Mouse (Mus musculus) stomach, embryonic 15.5 days (tissue): ENCODE data around the gene Kdm4b. TPM values are rescaled to one million over a fixed set of nuclear protein-coding genes. Genes with fewer than 3 reads are reported as not detected.

Source experiments
- ATAC-seq: fragments of 200-750 bp; cut with Nextera tagmentation; 2 replicates; pipeline ENCODE4 v1.8.0; 2017; ENCODE audit warnings: low read depth, moderate number of reproducible peaks, moderate TSS enrichment; ENCODE audit not compliant: insufficient read depth, low FRiP score
- H3K27ac ChIP-seq: fragments of 300-500 bp; sonication (generic); 2 replicates; pipeline ENCODE4 v1.5.1; 2015; ENCODE audit warnings: mild to moderate bottlenecking, inconsistent platforms
- H3K27me3 ChIP-seq: fragments of 300-500 bp; sonication (generic); replicated peaks from 2 replicates; pipeline ENCODE4 v1.6.1; 2015; ENCODE audit warnings: inconsistent platforms
- H3K36me3 ChIP-seq: fragments of 300-500 bp; sonication (generic); 2 replicates; pipeline ENCODE4 v1.6.1; 2015; ENCODE audit warnings: inconsistent platforms
- H3K4me1 ChIP-seq: fragments of 300-500 bp; sonication (generic); 2 replicates; pipeline ENCODE4 v1.6.1; 2015; ENCODE audit warnings: inconsistent platforms
- H3K4me2 ChIP-seq: fragments of 300-500 bp; sonication (generic); 2 replicates; pipeline ENCODE4 v1.6.1; 2015; ENCODE audit warnings: mild to moderate bottlenecking, inconsistent platforms
- H3K4me3 ChIP-seq: fragments of 300-500 bp; sonication (generic); replicated peaks from 2 replicates; pipeline ENCODE4 v1.5.1; 2015; ENCODE audit warnings: inconsistent platforms
- H3K9ac ChIP-seq: fragments of 300-500 bp; sonication (generic); 2 replicates; pipeline ENCODE4 v1.6.1; 2015; ENCODE audit warnings: inconsistent platforms
- H3K9me3 ChIP-seq: fragments of 300-500 bp; sonication (generic); 2 replicates; pipeline ENCODE4 v1.6.1; 2016; ENCODE audit warnings: inconsistent platforms
- WGBS: fragments of 180-500 bp; shearing (Covaris S2); methylation state at CpG from one replicate; pipeline ENCODE4 v1.1.7; 2015; 5-methylcytosine and 5-hydroxymethylcytosine counted together
- polyA plus RNA-seq: library from polyadenylated mRNA; unstranded; fragments of >200 nt; fragmentation: Nextera tagmentation; extraction: Ambion mirVana; gene quantifications from 2 replicates; pipeline ENCODE4 v1.2.1, GENCODE M21; 2015

Kdm4b gene
- polyA plus RNA-seq, 1 experiment from 2014 or later, result 27.8 TPM

GRCm38 (mm10) chr17:56379281-56379834 is 53.5 kb downstream of the Kdm4b start:
- Histone ChIP-seq H3K9ac (no peak overlapping the region), H3K4me3 (no peak overlapping the region), H3K27me3 (no peaks in the 10 kb centered on the region), H3K4me2 (no peak overlapping the region), H3K36me3 (peaks cover 19% of the 10 kb centered on the region), H3K27ac (no peak overlapping the region), H3K4me1 (no peaks in the 10 kb centered on the region), H3K9me3 (no peaks in the 10 kb centered on the region)
- 77% methylated on average over 6 of the region's 6 CpGs for WGBS
- ATAC-seq, result no peak

GRCm38 (mm10) chr17:56380286-56380685 is 54.4 kb downstream of the Kdm4b start:
- Histone ChIP-seq H3K9ac (no peak overlapping the region), H3K36me3 (peaks cover 25% of the 10 kb centered on the region), H3K4me1 (no peaks in the 10 kb centered on the region), H3K4me3 (no peak overlapping the region), H3K4me2 (no peak overlapping the region), H3K9me3 (no peaks in the 10 kb centered on the region), H3K27me3 (no peaks in the 10 kb centered on the region), H3K27ac (no peak overlapping the region)
- 84% methylated on average over 6 of the region's 6 CpGs for WGBS
- no peak for ATAC-seq

GRCm38 (mm10) chr17:56381183-56381582 is 55.3 kb downstream of the Kdm4b start:
- no peak for ATAC-seq
- WGBS, result 93% methylated on average over 5 of the region's 5 CpGs
- peaks cover 28% of the 10 kb centered on the region for H3K36me3 ChIP-seq
- no peaks in the 10 kb centered on the region for H3K9me3 ChIP-seq
- H3K9ac ChIP-seq, result no peak overlapping the region
- H3K4me3 ChIP-seq, result no peak overlapping the region
- no peak overlapping the region for H3K4me2 ChIP-seq
- no peak overlapping the region for H3K27ac ChIP-seq
- H3K27me3 ChIP-seq, result no peaks in the 10 kb centered on the region
- no peaks in the 10 kb centered on the region for H3K4me1 ChIP-seq

GRCm38 (mm10) chr17:56382997-56383396 is 57.1 kb downstream of the Kdm4b start:
- H3K27me3 ChIP-seq, result no peaks in the 10 kb centered on the region
- H3K36me3 ChIP-seq, result peaks cover 37% of the 10 kb centered on the region
- H3K9ac ChIP-seq, result no peak overlapping the region
- WGBS, result 69% methylated on average over 8 of the region's 8 CpGs
- no peak for ATAC-seq
- H3K27ac ChIP-seq, result no peak overlapping the region
- no peak overlapping the region for H3K4me3 ChIP-seq
- no peaks in the 10 kb centered on the region for H3K4me1 ChIP-seq
- H3K4me2 ChIP-seq, result no peak overlapping the region
- H3K9me3 ChIP-seq, result no peaks in the 10 kb centered on the region

GRCm38 (mm10) chr17:56384903-56385302 is 59.0 kb downstream of the Kdm4b start:
- Histone ChIP-seq H3K4me1 (no peaks in the 10 kb centered on the region), H3K4me3 (no peak overlapping the region), H3K27ac (no peak overlapping the region), H3K27me3 (no peaks in the 10 kb centered on the region), H3K9ac (no peak overlapping the region), H3K36me3 (peaks cover 47% of the 10 kb centered on the region), H3K9me3 (no peaks in the 10 kb centered on the region), H3K4me2 (no peak overlapping the region)
- no peak for ATAC-seq
- WGBS, result 87% methylated on average over 6 of the region's 6 CpGs

- 86% methylated on average over 6 of the region's 6 CpGs for WGBS
- Histone ChIP-seq H3K4me1 (no peaks in the 10 kb centered on the region), H3K9me3 (no peaks in the 10 kb centered on the region), H3K36me3 (peaks cover 43% of the 10 kb centered on the region), H3K4me3 (no peak overlapping the region), H3K27ac (no peak overlapping the region), H3K27me3 (no peaks in the 10 kb centered on the region), H3K4me2 (no peak overlapping the region), H3K9ac (no peak overlapping the region)
- ATAC-seq, result no peak
Measured at GRCm38 (mm10) chr17:56387612-56388011, 61.8 kb downstream of the Kdm4b start.

GRCm38 (mm10) chr17:56393238-56393637 is 67.4 kb downstream of the Kdm4b start:
- no peak for ATAC-seq
- Histone ChIP-seq H3K4me3 (no peak overlapping the region), H3K27ac (no peak overlapping the region), H3K9me3 (no peaks in the 10 kb centered on the region), H3K4me1 (no peaks in the 10 kb centered on the region), H3K4me2 (no peak overlapping the region), H3K27me3 (no peaks in the 10 kb centered on the region), H3K9ac (no peak overlapping the region), H3K36me3 (peaks cover 40% of the 10 kb centered on the region)
- WGBS, result 88% methylated on average over 6 of the region's 6 CpGs

GRCm38 (mm10) chr17:56393889-56394288 is 68.0 kb downstream of the Kdm4b start:
- Histone ChIP-seq H3K4me1 (no peaks in the 10 kb centered on the region), H3K27me3 (no peaks in the 10 kb centered on the region), H3K9ac (no peak overlapping the region), H3K9me3 (no peaks in the 10 kb centered on the region), H3K4me2 (no peak overlapping the region), H3K4me3 (no peak overlapping the region), H3K36me3 (peaks cover 40% of the 10 kb centered on the region), H3K27ac (no peak overlapping the region)
- WGBS, result 91% methylated on average over 10 of the region's 10 CpGs
- ATAC-seq, result no peak

GRCm38 (mm10) chr17:56396051-56396450 is 70.2 kb downstream of the Kdm4b start:
- Histone ChIP-seq H3K27ac (no peak overlapping the region), H3K4me1 (no peaks in the 10 kb centered on the region), H3K4me2 (no peak overlapping the region), H3K27me3 (no peaks in the 10 kb centered on the region), H3K9ac (no peak overlapping the region), H3K4me3 (no peak overlapping the region), H3K9me3 (no peaks in the 10 kb centered on the region), H3K36me3 (peaks cover 48% of the 10 kb centered on the region)
- WGBS, result 88% methylated on average over 6 of the region's 6 CpGs
- no peak for ATAC-seq

- 88% methylated on average over 3 of the region's 3 CpGs for WGBS
- no peaks in the 10 kb centered on the region for H3K4me1 ChIP-seq
- ATAC-seq, result no peak
- H3K4me2 ChIP-seq, result no peak overlapping the region
- H3K4me3 ChIP-seq, result no peak overlapping the region
- H3K9ac ChIP-seq, result no peak overlapping the region
- peaks cover 76% of the 10 kb centered on the region for H3K36me3 ChIP-seq
- H3K27ac ChIP-seq, result no peak overlapping the region
- no peaks in the 10 kb centered on the region for H3K9me3 ChIP-seq
- H3K27me3 ChIP-seq, result no peaks in the 10 kb centered on the region
Measured at GRCm38 (mm10) chr17:56400221-56400620, 74.4 kb downstream of the Kdm4b start.

- H3K4me2 ChIP-seq, result no peak overlapping the region
- H3K4me3 ChIP-seq, result no peak overlapping the region
- no peak overlapping the region for H3K27ac ChIP-seq
- 97% methylated on average over 4 of the region's 4 CpGs for WGBS
- H3K36me3 ChIP-seq, result peaks cover 69% of the 10 kb centered on the region
- no peak for ATAC-seq
- no peaks in the 10 kb centered on the region for H3K9me3 ChIP-seq
- no peaks in the 10 kb centered on the region for H3K27me3 ChIP-seq
- H3K4me1 ChIP-seq, result no peaks in the 10 kb centered on the region
- no peak overlapping the region for H3K9ac ChIP-seq
Measured at GRCm38 (mm10) chr17:56401051-56401521, 75.2 kb downstream of the Kdm4b start.

GRCm38 (mm10) chr17:56405341-56405740 is 79.5 kb downstream of the Kdm4b start:
- no peak for ATAC-seq
- WGBS, result 91% methylated on average over 3 of the region's 3 CpGs
- H3K36me3 ChIP-seq, result peaks cover 36% of the 10 kb centered on the region
- no peak overlapping the region for H3K4me2 ChIP-seq
- H3K9me3 ChIP-seq, result no peaks in the 10 kb centered on the region
- H3K4me3 ChIP-seq, result no peak overlapping the region
- H3K27me3 ChIP-seq, result no peaks in the 10 kb centered on the region
- no peak overlapping the region for H3K9ac ChIP-seq
- H3K4me1 ChIP-seq, result peaks cover 16% of the 10 kb centered on the region
- H3K27ac ChIP-seq, result no peak overlapping the region
